Mouse (Mus musculus) spleen, adult 2 months (tissue): ENCODE measurements around the gene Zc3h14. TPM values are rescaled to one million over a fixed set of nuclear protein-coding genes. Genes with fewer than 3 reads are reported as not detected.

Experiments
- DNase-seq, 2 experiments: peaks; one replicate each; pipeline versions ENCODE4 v3.0.0 to v3.0.0-alpha.2; 2012 to 2021; ENCODE audit warnings: low spot score in 2 of 2, low read depth in 1 of 2
- H3K27ac ChIP-seq: fragments of 200-500 bp; 2 replicates; pipeline ENCODE4 v1.5.1; 2012; ENCODE audit warnings: low read length, inconsistent platforms; ENCODE audit not compliant: insufficient read depth
- H3K27me3 ChIP-seq: fragments of 200-500 bp; 2 replicates; pipeline ENCODE4 v1.6.1; 2012; ENCODE audit warnings: mild to moderate bottlenecking, moderate library complexity, low read length, inconsistent platforms; ENCODE audit not compliant: control insufficient read depth, insufficient read depth
- H3K36me3 ChIP-seq: fragments of 200-500 bp; 2 replicates; pipeline ENCODE4 v1.6.1; 2012; ENCODE audit warnings: mild to moderate bottlenecking, low read length, inconsistent platforms; ENCODE audit not compliant: control insufficient read depth, insufficient read depth
- H3K4me1 ChIP-seq: fragments of 200-500 bp; 2 replicates; pipeline ENCODE4 v1.6.1; 2011; ENCODE audit warnings: inconsistent platforms; ENCODE audit not compliant: control insufficient read depth, insufficient read depth, insufficient read length
- H3K4me3 ChIP-seq: fragments of 200-500 bp; 2 replicates; pipeline ENCODE4 v1.5.1; 2011; ENCODE audit warnings: mild to moderate bottlenecking, inconsistent platforms; ENCODE audit not compliant: insufficient read depth, insufficient read length; ENCODE audit errors: extremely low read depth
- CTCF ChIP-seq: fragments of 200-500 bp; IDR thresholded peaks from 2 replicates; pipeline ENCODE4 v1.5.1; 2011; ENCODE audit warnings: mild to moderate bottlenecking, inconsistent platforms; ENCODE audit not compliant: insufficient read depth, insufficient read length, insufficient replicate concordance; ENCODE audit errors: extremely low read depth
- POLR2A ChIP-seq: fragments of 200-500 bp; IDR thresholded peaks from 2 replicates; pipeline ENCODE4 v1.6.1; 2011; ENCODE audit warnings: low read depth, low read length, inconsistent platforms
- WGBS: fragments of 180-500 bp; shearing (Covaris S2); methylation state at CpG from one replicate; pipeline ENCODE4 v1.1.7; 2018; 5-methylcytosine and 5-hydroxymethylcytosine counted together
- polyA plus RNA-seq: library from polyadenylated mRNA; depleted of rRNA; stranded (reverse); fragments of >200 nt; gene quantifications from 2 replicates; pipeline ENCODE4 v1.2.3, GENCODE M21; 2012

Zc3h14 gene
- polyA plus RNA-seq, 1 experiment, result 28.7 TPM

GRCm38 (mm10) chr12:98714757-98715156 lies 32.0 kb upstream of the Zc3h14 start:
- TF ChIP-seq CTCF (no peak), POLR2A (no peak)
- Histone ChIP-seq H3K27ac (no peak overlapping the region), H3K4me3 (no peak overlapping the region), H3K27me3 (no peaks in the 10 kb centered on the region), H3K36me3 (no peaks in the 10 kb centered on the region), H3K4me1 (no peaks in the 10 kb centered on the region)
- WGBS, result 89% methylated on average over 11 of the region's 11 CpGs
- no peak for DNase-seq

GRCm38 (mm10) chr12:98716142-98716541 lies 30.6 kb upstream of the Zc3h14 start:
- DNase-seq, result no peak
- H3K36me3 ChIP-seq, result no peaks in the 10 kb centered on the region
- no peaks in the 10 kb centered on the region for H3K4me1 ChIP-seq
- WGBS, result 88% methylated on average over 2 of the region's 2 CpGs
- H3K4me3 ChIP-seq, result no peak overlapping the region
- no peak overlapping the region for H3K27ac ChIP-seq
- H3K27me3 ChIP-seq, result no peaks in the 10 kb centered on the region
- no peak for TF ChIP-seq CTCF
- TF ChIP-seq POLR2A, result no peak

DNA sequence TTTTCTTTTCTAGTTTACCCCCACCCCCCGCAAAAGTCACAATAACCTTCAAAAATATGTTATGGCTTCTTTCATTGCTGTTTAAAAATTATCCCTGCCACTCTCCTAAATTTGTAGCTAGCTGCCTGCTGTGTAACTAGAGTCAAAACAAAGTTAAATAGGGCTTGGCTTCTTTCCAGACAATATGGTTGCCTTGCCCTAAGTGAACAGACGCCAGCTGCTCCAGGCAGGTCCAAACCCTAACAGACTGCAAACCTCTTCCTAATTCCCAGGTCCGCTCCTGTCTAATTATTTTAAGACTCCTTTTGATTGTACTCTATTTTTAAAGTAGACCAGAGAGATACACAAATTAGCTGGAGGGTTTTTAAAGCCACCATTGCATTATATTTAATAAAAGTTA lies 26.1 kb upstream of the Zc3h14 start:
- no peaks in the 10 kb centered on the region for H3K4me1 ChIP-seq
- 81% methylated on average over 3 of the region's 3 CpGs for WGBS
- H3K36me3 ChIP-seq, result no peaks in the 10 kb centered on the region
- no peak overlapping the region for H3K27ac ChIP-seq
- TF ChIP-seq CTCF (no peak), POLR2A (no peak)
- no peak for DNase-seq
- no peak overlapping the region for H3K4me3 ChIP-seq
- no peaks in the 10 kb centered on the region for H3K27me3 ChIP-seq

GRCm38 (mm10) chr12:98721030-98721429 lies 25.7 kb upstream of the Zc3h14 start:
- H3K27me3 ChIP-seq, result no peaks in the 10 kb centered on the region
- no peak for DNase-seq
- H3K36me3 ChIP-seq, result no peaks in the 10 kb centered on the region
- no peak overlapping the region for H3K27ac ChIP-seq
- no peaks in the 10 kb centered on the region for H3K4me1 ChIP-seq
- WGBS, result 81% methylated on average over 3 of the region's 3 CpGs
- H3K4me3 ChIP-seq, result no peak overlapping the region
- TF ChIP-seq POLR2A (no peak), CTCF (no peak)

- Histone ChIP-seq H3K27me3 (no peaks in the 10 kb centered on the region), H3K4me1 (no peaks in the 10 kb centered on the region), H3K36me3 (no peaks in the 10 kb centered on the region), H3K27ac (no peak overlapping the region), H3K4me3 (no peak overlapping the region)
- TF ChIP-seq CTCF (no peak), POLR2A (no peak)
- no peak for DNase-seq
- 96% methylated on average over 7 of the region's 7 CpGs for WGBS
These were observed 22.5 kb upstream of the Zc3h14 start for GRCm38 (mm10) chr12:98724224-98724623.

GRCm38 (mm10) chr12:98724976-98725375 lies 21.8 kb upstream of the Zc3h14 start:
- no peak overlapping the region for H3K4me3 ChIP-seq
- no peaks in the 10 kb centered on the region for H3K36me3 ChIP-seq
- 89% methylated on average over 5 of the region's 5 CpGs for WGBS
- no peaks in the 10 kb centered on the region for H3K4me1 ChIP-seq
- H3K27me3 ChIP-seq, result no peaks in the 10 kb centered on the region
- TF ChIP-seq CTCF, result no peak
- TF ChIP-seq POLR2A, result no peak
- no peak overlapping the region for H3K27ac ChIP-seq
- no peak for DNase-seq

- 87% methylated on average over 7 of the region's 7 CpGs for WGBS
- DNase-seq, result no peak
- TF ChIP-seq CTCF (no peak), POLR2A (no peak)
These were observed 20.7 kb upstream of the Zc3h14 start for GRCm38 (mm10) chr12:98726078-98726477.

GRCm38 (mm10) chr12:98727186-98727585 lies 19.6 kb upstream of the Zc3h14 start:
- TF ChIP-seq CTCF (no peak), POLR2A (no peak)
- H3K27ac ChIP-seq, result no peak overlapping the region
- no peaks in the 10 kb centered on the region for H3K27me3 ChIP-seq
- H3K4me1 ChIP-seq, result no peaks in the 10 kb centered on the region
- DNase-seq, result no peak
- WGBS, result 81% methylated on average over 7 of the region's 7 CpGs
- H3K4me3 ChIP-seq, result no peak overlapping the region
- no peaks in the 10 kb centered on the region for H3K36me3 ChIP-seq

More at GRCm38 (mm10) chr12:98726078-98726477, 20.7 kb upstream of the Zc3h14 start:
- no peak overlapping the region for H3K27ac ChIP-seq
- H3K27me3 ChIP-seq, result no peaks in the 10 kb centered on the region
- no peak overlapping the region for H3K4me3 ChIP-seq
- no peaks in the 10 kb centered on the region for H3K4me1 ChIP-seq
- no peaks in the 10 kb centered on the region for H3K36me3 ChIP-seq
